Mouse (Mus musculus): ENCODE measurements around the gene 5031439G07Rik. TPM values are rescaled to one million over a fixed set of nuclear protein-coding genes. Genes with fewer than 3 reads are reported as not detected.

The 5031439G07Rik gene
- polyA plus RNA-seq, 1 experiment from 2014 or later = 3.5 TPM

DNA sequence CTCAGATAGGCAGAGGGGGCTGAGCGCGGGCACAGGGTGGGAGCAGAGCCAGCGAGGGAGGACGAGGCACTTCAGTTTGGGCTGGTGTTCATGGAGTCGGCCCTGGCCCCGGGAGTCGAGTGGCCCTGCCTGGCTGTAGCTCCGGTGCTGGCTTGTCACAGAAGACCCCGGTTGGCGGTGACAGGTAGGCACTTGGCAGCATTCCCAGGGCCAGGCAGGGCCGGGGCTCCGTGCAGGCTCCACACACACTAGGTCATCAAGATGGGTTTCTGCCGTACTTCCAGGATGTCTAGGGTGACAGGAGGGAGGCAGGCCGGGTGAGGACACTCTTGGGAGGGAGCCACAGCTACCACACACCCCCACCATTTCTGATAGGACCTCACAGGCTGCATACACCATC, 39.4 kb downstream of the 5031439G07Rik start:
- ATAC-seq (ENCODE audit: extremely low read depth, insufficient number of reproducible peaks, low FRiP score, low TSS enrichment) = no peak

DNA sequence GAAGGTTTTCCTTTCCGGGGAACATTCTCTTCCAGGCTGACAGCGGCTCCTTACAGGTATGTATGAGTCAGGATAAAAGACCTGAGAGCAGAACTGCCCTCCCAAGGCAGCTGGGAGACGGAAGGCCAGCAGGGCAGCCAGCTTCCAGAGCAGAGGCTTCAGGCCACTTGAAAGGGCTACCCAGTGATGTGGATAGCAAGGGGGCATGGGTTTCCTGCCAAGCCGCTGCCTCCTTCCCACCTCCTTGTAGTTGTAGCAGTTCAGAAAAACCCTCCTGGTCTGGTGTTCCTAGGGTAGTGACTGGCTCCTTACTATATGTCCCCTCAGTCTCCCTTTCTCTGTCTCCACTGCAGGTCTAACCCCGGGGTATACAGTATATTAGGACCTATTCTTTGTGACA, 44.0 kb downstream of the 5031439G07Rik start:
- Histone ChIP-seq H3K4me1 (peaks cover 22% of the 10 kb centered on the region), H3K27ac (replicated peaks) (peak overlapping the region; percentile 55; the same call in 1 of the 2 replicates), H3K9me3 (no peaks in the 10 kb centered on the region), H3K4me3 (no peak overlapping the region), H3K4me2 (no peak overlapping the region), H3K36me3 (peaks cover 61% of the 10 kb centered on the region), H3K9ac (no peak overlapping the region), H3K27me3 (replicated peaks) (no peaks in the 10 kb centered on the region)
- no peak for ATAC-seq (ENCODE audit: extremely low read depth, insufficient number of reproducible peaks, low FRiP score, low TSS enrichment)
- WGBS = 75% methylated on average over 5 of the region's 5 CpGs

More for the DNA sequence above, 39.4 kb downstream of the 5031439G07Rik start:
- H3K4me1 ChIP-seq = peaks cover 25% of the 10 kb centered on the region
- H3K9me3 ChIP-seq = no peaks in the 10 kb centered on the region
- H3K4me2 ChIP-seq = no peak overlapping the region
- H3K27me3 ChIP-seq (replicated peaks) = no peaks in the 10 kb centered on the region
- WGBS = 51% methylated on average over 14 of the region's 14 CpGs
- H3K36me3 ChIP-seq = peaks cover 62% of the 10 kb centered on the region
- H3K4me3 ChIP-seq = no peak overlapping the region
- 0 out of 2 replicates have a peak overlapping the region, but pooled peaks have one; percentile 45 for H3K27ac ChIP-seq (replicated peaks)
- H3K9ac ChIP-seq = 0 out of 2 replicates have a peak overlapping the region, but pooled peaks have one; percentile 11

DNA sequence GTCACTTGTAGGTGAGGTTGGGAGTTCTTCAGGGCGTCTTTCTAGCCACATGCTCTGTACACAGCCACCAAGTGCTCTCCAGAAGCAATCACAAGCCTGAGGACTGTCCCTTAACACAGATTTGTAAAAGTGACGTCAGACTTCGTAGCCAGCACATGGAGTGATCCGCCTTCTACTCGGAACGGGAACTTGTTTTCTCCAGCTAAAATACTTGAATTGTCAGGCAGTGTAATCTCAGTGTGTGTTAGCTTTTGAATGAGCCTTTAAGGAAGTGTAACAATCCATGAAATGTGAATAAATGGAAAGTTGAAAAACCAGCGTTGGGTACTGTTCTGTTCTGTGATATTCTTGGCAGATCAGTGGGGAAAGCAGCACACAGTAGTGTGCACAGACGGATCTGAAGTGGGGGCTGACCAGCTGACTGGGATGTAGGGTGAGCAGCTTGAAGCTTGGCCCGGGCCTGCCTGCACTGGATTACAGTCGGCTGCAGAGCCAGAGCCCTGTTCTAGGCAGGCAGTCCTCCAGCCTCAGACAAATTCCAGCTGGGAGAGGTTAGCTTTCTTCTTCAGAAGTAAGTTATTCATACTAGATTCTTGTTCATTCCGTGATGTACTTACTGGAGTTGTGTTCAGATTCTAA, 45.6 kb downstream of the 5031439G07Rik start:
- Histone ChIP-seq H3K9me3 (no peaks in the 10 kb centered on the region), H3K4me3 (no peak overlapping the region), H3K27me3 (replicated peaks) (no peaks in the 10 kb centered on the region), H3K27ac (replicated peaks) (no peak overlapping the region), H3K36me3 (peaks cover 61% of the 10 kb centered on the region), H3K9ac (no peak overlapping the region), H3K4me1 (peaks cover 14% of the 10 kb centered on the region), H3K4me2 (no peak overlapping the region)
- WGBS = 64% methylated on average over 11 of the region's 11 CpGs
- ATAC-seq (ENCODE audit: extremely low read depth, insufficient number of reproducible peaks, low FRiP score, low TSS enrichment) = no peak

GRCm38 (mm10) chr15:84940102-84940501, 48.2 kb downstream of the 5031439G07Rik start:
- peaks cover 86% of the 10 kb centered on the region for H3K36me3 ChIP-seq

DNA sequence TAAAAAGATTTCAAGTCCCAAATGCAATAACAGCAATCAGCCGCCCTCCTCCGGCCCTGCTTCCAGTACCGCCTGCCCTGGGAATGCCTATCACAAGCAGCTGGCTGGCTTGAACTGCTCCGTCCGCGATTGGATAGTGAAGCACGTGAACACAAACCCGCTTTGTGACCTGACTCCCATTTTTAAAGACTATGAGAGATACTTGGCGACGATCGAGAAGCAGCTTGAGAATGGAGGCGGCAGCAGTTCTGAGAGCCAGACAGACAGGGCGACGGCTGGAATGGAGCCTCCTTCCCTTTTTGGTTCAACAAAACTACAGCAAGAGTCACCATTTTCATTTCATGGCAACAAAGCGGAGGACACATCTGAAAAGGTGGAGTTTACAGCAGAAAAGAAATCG, 53.5 kb downstream of the 5031439G07Rik start:
- Histone ChIP-seq H3K4me2 (no peak overlapping the region), H3K4me1 (0 out of 2 replicates have a peak, but pooled peaks cover 4% of the 10 kb centered on the region), H3K9me3 (no peaks in the 10 kb centered on the region), H3K27me3 (replicated peaks) (no peaks in the 10 kb centered on the region), H3K4me3 (no peak overlapping the region), H3K9ac (no peak overlapping the region), H3K36me3 (peaks cover 100% of the 10 kb centered on the region), H3K27ac (replicated peaks) (no peak overlapping the region)
- WGBS = 89% methylated on average over 16 of the region's 16 CpGs
- ATAC-seq (ENCODE audit: extremely low read depth, insufficient number of reproducible peaks, low FRiP score, low TSS enrichment) = no peak

More at GRCm38 (mm10) chr15:84940102-84940501, 48.2 kb downstream of the 5031439G07Rik start:
- Histone ChIP-seq H3K9ac (no peak overlapping the region), H3K4me2 (no peak overlapping the region), H3K4me1 (peaks cover 14% of the 10 kb centered on the region), H3K4me3 (no peak overlapping the region), H3K27me3 (replicated peaks) (no peaks in the 10 kb centered on the region), H3K27ac (replicated peaks) (no peak overlapping the region), H3K9me3 (no peaks in the 10 kb centered on the region)
- 56% methylated on average over 12 of the region's 12 CpGs for WGBS
- ATAC-seq (ENCODE audit: extremely low read depth, insufficient number of reproducible peaks, low FRiP score, low TSS enrichment) = no peak

DNA sequence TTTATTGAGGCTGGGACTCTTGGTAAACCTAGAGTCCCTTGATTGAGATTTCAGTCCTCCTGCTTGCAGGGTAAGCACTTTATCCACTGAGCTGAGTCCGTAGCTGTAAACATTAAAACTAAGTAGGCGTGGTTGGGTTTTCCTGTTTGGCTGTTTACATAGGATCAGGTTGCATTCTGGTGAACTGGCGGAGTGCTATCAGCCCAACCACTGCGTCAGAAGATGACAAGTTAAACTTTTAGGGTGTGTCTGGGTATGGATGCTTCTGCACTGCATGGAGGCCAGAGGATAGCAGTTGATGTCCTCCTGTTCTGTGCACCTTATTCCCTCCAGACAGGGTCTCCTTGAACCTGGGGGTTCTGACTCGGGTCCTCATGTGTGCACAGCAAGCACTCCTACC, 56.0 kb downstream of the 5031439G07Rik start:
- Histone ChIP-seq H3K4me3 (no peak overlapping the region), H3K27me3 (replicated peaks) (no peaks in the 10 kb centered on the region), H3K4me1 (no peaks in the 10 kb centered on the region), H3K36me3 (peaks cover 100% of the 10 kb centered on the region), H3K4me2 (no peak overlapping the region), H3K9me3 (no peaks in the 10 kb centered on the region), H3K9ac (no peak overlapping the region), H3K27ac (replicated peaks) (no peak overlapping the region)
- WGBS = 70% methylated on average over 5 of the region's 5 CpGs
- ATAC-seq (ENCODE audit: extremely low read depth, insufficient number of reproducible peaks, low FRiP score, low TSS enrichment) = no peak

DNA sequence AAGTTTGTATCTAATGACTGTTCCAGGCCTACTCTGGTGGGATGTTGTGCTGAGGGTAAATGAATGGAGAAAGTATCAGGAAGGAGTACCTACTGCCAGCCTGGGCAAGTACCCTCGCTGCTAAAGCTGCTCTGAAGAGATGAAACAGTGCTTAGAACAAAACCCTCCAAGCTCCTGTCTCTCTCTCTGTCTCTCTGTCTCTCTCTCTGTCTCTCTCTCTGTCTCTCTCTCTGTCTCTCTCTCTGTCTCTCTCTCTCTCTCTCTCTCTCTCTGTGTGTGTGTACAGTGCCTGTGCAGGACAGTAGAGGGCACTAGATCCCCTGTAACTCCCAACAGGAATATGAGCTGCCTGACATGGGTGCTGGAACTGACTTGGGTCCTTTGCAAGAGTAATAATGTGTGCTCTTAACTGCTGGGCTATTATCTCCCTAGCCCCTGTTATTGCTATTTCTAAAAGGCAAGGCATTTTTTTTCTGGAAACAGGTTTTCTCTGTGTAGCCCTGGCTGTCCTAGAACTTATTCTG, 62.8 kb downstream of the 5031439G07Rik start:
- Histone ChIP-seq H3K36me3 (peaks cover 35% of the 10 kb centered on the region), H3K27ac (replicated peaks) (no peak overlapping the region), H3K4me1 (peaks cover 32% of the 10 kb centered on the region), H3K4me2 (peak overlapping the region; percentile 85), H3K9ac (peak overlapping the region; percentile 37; the same call in 1 of the 2 replicates), H3K27me3 (replicated peaks) (no peaks in the 10 kb centered on the region), H3K4me3 (peak overlapping the region; percentile 99), H3K9me3 (no peaks in the 10 kb centered on the region)
- WGBS = 71% methylated on average over 1 of the region's 1 CpGs
- no peak for ATAC-seq (ENCODE audit: extremely low read depth, insufficient number of reproducible peaks, low FRiP score, low TSS enrichment)

- WGBS = 10% methylated on average over 9 of the region's 9 CpGs
- peaks cover 28% of the 10 kb centered on the region for H3K36me3 ChIP-seq
- no peaks in the 10 kb centered on the region for H3K27me3 ChIP-seq (replicated peaks)
- H3K4me2 ChIP-seq = peak overlapping the region; percentile 85
- H3K4me1 ChIP-seq = peaks cover 32% of the 10 kb centered on the region
- H3K9me3 ChIP-seq = no peaks in the 10 kb centered on the region
- ATAC-seq (ENCODE audit: extremely low read depth, insufficient number of reproducible peaks, low FRiP score, low TSS enrichment) = no peak
- H3K4me3 ChIP-seq = peak overlapping the region; percentile 99
- H3K9ac ChIP-seq = peak overlapping the region; percentile 99
- peak overlapping the region; percentile 97 for H3K27ac ChIP-seq (replicated peaks)
Observed at GRCm38 (mm10) chr15:84924781-84925315, 63.5 kb downstream of the 5031439G07Rik start.

- Histone ChIP-seq H3K27me3 (replicated peaks) (no peaks in the 10 kb centered on the region), H3K9ac (peak overlapping the region; percentile 99), H3K27ac (replicated peaks) (peak overlapping the region; percentile 97), H3K4me2 (peak overlapping the region; percentile 85), H3K4me3 (peak overlapping the region; percentile 99), H3K9me3 (no peaks in the 10 kb centered on the region), H3K4me1 (peaks cover 32% of the 10 kb centered on the region), H3K36me3 (peaks cover 20% of the 10 kb centered on the region)
- peak; percentile 79 for ATAC-seq (ENCODE audit: extremely low read depth, insufficient number of reproducible peaks, low FRiP score, low TSS enrichment)
- WGBS = under 1% methylated on average over 68 of the region's 68 CpGs
Observed at GRCm38 (mm10) chr15:84923508-84924181, 64.7 kb downstream of the 5031439G07Rik start.

DNA sequence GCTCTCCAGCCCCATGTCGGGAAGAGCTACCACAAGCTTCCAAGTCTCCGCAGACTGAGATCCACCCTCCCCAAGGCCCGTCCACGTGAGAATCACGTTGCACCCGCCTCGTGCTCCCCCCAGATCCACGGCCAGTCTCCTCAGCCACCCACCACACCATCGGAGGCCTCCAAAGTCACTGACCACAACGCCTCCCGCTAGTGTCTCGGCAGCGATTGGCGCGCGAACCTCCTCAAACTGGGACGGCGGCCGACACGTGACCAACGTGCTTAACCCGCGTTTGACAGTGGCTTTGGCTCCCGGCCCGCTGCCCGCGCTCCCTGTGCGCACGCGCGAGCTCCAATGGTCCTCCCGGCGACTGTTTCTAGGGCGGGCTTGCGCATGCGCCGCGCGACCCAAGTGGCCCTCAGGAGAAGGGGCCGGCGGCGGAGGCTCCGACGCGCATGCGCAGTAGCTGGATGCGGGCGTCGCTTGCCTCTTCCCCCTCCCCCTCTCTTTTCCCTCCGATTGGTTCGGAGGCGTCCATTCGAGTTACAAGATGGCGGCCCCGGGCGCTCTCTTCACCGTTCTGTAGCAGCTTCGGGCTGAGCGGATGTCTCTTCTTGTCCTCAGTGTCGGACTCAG, 65.4 kb downstream of the 5031439G07Rik start, which contains the start of gene Nup50:
Nup50 (plus strand) TSS at position 528 of the 624 bp plus-strand sequence.
- peak; percentile 86 for ATAC-seq (ENCODE audit: extremely low read depth, insufficient number of reproducible peaks, low FRiP score, low TSS enrichment)
- H3K27ac ChIP-seq (replicated peaks) = peak within 1 kb of the TSS; percentile 97
- WGBS = 0% methylated on average over 60 of the region's 60 CpGs
- peaks cover 32% of the 10 kb centered on the region for H3K4me1 ChIP-seq
- peaks cover 13% of the 10 kb centered on the region for H3K36me3 ChIP-seq
- peak within 1 kb of the TSS; percentile 85 for H3K4me2 ChIP-seq
- H3K9ac ChIP-seq = peak within 1 kb of the TSS; percentile 99
- H3K9me3 ChIP-seq = no peaks in the 10 kb centered on the region
- no peaks in the 10 kb centered on the region for H3K27me3 ChIP-seq (replicated peaks)
- peak within 1 kb of the TSS; percentile 99 for H3K4me3 ChIP-seq

- no peaks in the 10 kb centered on the region for H3K27me3 ChIP-seq (replicated peaks)
- WGBS = 86% methylated on average over 3 of the region's 3 CpGs
Observed at GRCm38 (mm10) chr15:84919938-84920337, 68.4 kb downstream of the 5031439G07Rik start, which contains the start of gene Gm29666. Gene Gm29666 (minus strand): TSS chr15:84920038.

More at GRCm38 (mm10) chr15:84919938-84920337, 68.4 kb downstream of the 5031439G07Rik start, which contains the start of gene Gm29666:
- H3K9me3 ChIP-seq = no peaks in the 10 kb centered on the region
- 0 out of 2 replicates have a peak, but pooled peaks cover 4% of the 10 kb centered on the region for H3K36me3 ChIP-seq
- H3K4me3 ChIP-seq = no peak within 1 kb of the TSS
- H3K4me2 ChIP-seq = no peak within 1 kb of the TSS
- no peak within 1 kb of the TSS for H3K9ac ChIP-seq
- peaks cover 20% of the 10 kb centered on the region for H3K4me1 ChIP-seq
- ATAC-seq (ENCODE audit: extremely low read depth, insufficient number of reproducible peaks, low FRiP score, low TSS enrichment) = no peak
- no peak within 1 kb of the TSS for H3K27ac ChIP-seq (replicated peaks)

Measured in heart, embryonic 13.5 days (tissue).